Mouse (Mus musculus) layer of hippocampus, adult 2 months (tissue): ENCODE results near the gene Krt14. TPM values are rescaled to one million over a fixed set of nuclear protein-coding genes. Genes with fewer than 3 reads are reported as not detected.

Source experiments
- DNase-seq, 2 experiments: peaks; one replicate each; pipeline ENCODE4 v3.0.0; 2022; ENCODE audit warnings: low spot score in 2 of 2
- H3K27ac ChIP-seq: fragments of 200-600 bp; 2 replicates; pipeline ENCODE4 v1.8.1; 2022
- H3K4me3 ChIP-seq: fragments of 200-600 bp; 2 replicates; pipeline ENCODE4 v1.8.1; 2022; ENCODE audit warnings: mild to moderate bottlenecking
- CTCF ChIP-seq: fragments of 200-600 bp; conservative IDR thresholded peaks from 2 replicates; pipeline ENCODE4 v1.8.1; 2022; ENCODE audit warnings: antibody characterized with exemption, mild to moderate bottlenecking, moderate library complexity
- total RNA-seq, 2 experiments: library from RNA; stranded (reverse); gene quantifications; 2 replicates each; pipeline ENCODE4 v1.2.3; 2021

Krt14 gene
- total RNA-seq, 2 experiments from 2014 or later: not detected

- DNase-seq: no peak
- no peak for TF ChIP-seq CTCF
Observed at GRCm38 (mm10) chr11:100155497-100156255, 51.7 kb downstream of the Krt14 start.

More at GRCm38 (mm10) chr11:100155497-100156255, 51.7 kb downstream of the Krt14 start:
- Histone ChIP-seq H3K27ac (no peak overlapping the region), H3K4me3 (no peak overlapping the region)

Other genes starting within 250 kb of the Krt14 start
- gene Krtap29-1, start 228.5 kb downstream of the Krt14 start, total RNA-seq: not detected
- gene Krtap16-1, start 221.0 kb downstream of the Krt14 start, total RNA-seq: not detected
- not detected for gene Krtap17-1, start 213.6 kb downstream of the Krt14 start, total RNA-seq
- gene Krt33a, start 191.3 kb downstream of the Krt14 start, total RNA-seq: not detected
- gene Krt33b, start 177.7 kb downstream of the Krt14 start, total RNA-seq: not detected
- gene Krt34, start 166.0 kb downstream of the Krt14 start, total RNA-seq: not detected
- not detected for gene Krt31, start 157.0 kb downstream of the Krt14 start, total RNA-seq
- not detected for gene Krt32, start 119.3 kb downstream of the Krt14 start, total RNA-seq
- gene Krt35, start 111.3 kb downstream of the Krt14 start, total RNA-seq: not detected
- gene Krt36, start 101.9 kb downstream of the Krt14 start, total RNA-seq: not detected
- gene Krt13, start 86.0 kb downstream of the Krt14 start, total RNA-seq: not detected
- under 1 TPM in 1 of 2 experiments, not detected in 1; 0.77 TPM for gene Krt15, start 71.6 kb downstream of the Krt14 start, total RNA-seq
- not detected for gene Krt19, start 58.9 kb downstream of the Krt14 start, total RNA-seq
- 1 to 10 TPM; 3.6 to 3.7 TPM for gene Krt9, start 14.3 kb downstream of the Krt14 start, total RNA-seq
- gene Krt16, start 41.4 kb upstream of the Krt14 start, total RNA-seq: not detected
- gene Krt17, start 53.5 kb upstream of the Krt14 start, total RNA-seq: not detected
- not detected for gene Krt42, start 62.3 kb upstream of the Krt14 start, total RNA-seq
- gene Eif1, start 112.3 kb upstream of the Krt14 start, total RNA-seq: 100 to 1,000 TPM; 713 to 750 TPM
- gene Gast, start 126.9 kb upstream of the Krt14 start, total RNA-seq: not detected
- gene Hap1, start 148.6 kb upstream of the Krt14 start, total RNA-seq: 100 to 1,000 TPM; 169 to 174 TPM
- 10 to 100 TPM; 34.1 to 35.6 TPM for gene Jup, start 190.2 kb upstream of the Krt14 start, total RNA-seq
- 1 to 10 TPM; 9.4 to 9.5 TPM for gene P3h4, start 207.3 kb upstream of the Krt14 start, total RNA-seq
- 1 to 10 TPM; 4.4 to 5.8 TPM for gene Fkbp10, start 208.1 kb upstream of the Krt14 start, total RNA-seq
- gene Nt5c3b, start 234.3 kb upstream of the Krt14 start, total RNA-seq: 10 to 100 TPM; 58.4 to 58.7 TPM
- 1 to 10 TPM in 1 of 2 experiments, under 1 TPM in 1; 0.64 to 1.4 TPM for gene Klhl10, start 234.4 kb upstream of the Krt14 start, total RNA-seq